Mouse (Mus musculus): Measurements from ENCODE around the gene Rpusd3.

- TF ChIP-seq CTCF (IDR thresholded peaks at IDR 0.05; ENCODE audit: control insufficient read depth, insufficient read depth, low read length) (no peak), POLR2A (IDR thresholded peaks at IDR 0.05; ENCODE audit: borderline replicate concordance, control insufficient read depth, low read depth, low read length) (no peak)
Measured at GRCm38 (mm10) chr6:113416416-113416815, 2.7 kb downstream of the Rpusd3 start.
